Mouse (Mus musculus) ovary, postnatal 14 days (tissue): ENCODE data around the gene Klk1.
A peak's percentile ranks its signal among the peaks of the same experiment; 100 is the strongest.
"Not testable (repeated sequence)": the region's sequence is repeated elsewhere in the genome, so short reads cannot be mapped to it uniquely, and the experiment has no call there.

Experiments used
- DNase-seq: peaks from one replicate; pipeline ENCODE4 v3.0.0; 2022; ENCODE audit warnings: low spot score

Gene Klk1

DNA sequence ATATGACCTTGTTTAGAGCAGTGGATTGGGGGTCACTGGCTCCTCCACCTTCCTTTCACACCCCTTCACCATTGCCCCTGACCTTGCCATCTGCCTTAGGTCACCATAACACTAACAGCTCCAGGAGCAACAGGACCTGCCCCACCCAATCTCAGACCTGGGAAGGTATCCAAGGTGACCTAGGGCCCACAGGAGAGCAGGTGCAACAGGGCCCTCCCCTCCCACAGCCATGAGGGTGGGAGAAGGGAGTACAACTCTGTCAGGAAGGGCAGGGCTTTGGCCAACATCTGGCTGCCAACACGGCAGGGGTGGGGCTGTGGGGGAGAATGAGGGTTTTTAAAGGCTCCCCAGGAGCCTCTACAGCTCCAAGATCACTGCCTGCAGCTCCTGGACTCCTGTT is at the start of gene Klk1:
Gene Klk1, plus strand, starts transcription at position 285 of the 400 bp plus-strand sequence.
- no peak for DNase-seq

DNA sequence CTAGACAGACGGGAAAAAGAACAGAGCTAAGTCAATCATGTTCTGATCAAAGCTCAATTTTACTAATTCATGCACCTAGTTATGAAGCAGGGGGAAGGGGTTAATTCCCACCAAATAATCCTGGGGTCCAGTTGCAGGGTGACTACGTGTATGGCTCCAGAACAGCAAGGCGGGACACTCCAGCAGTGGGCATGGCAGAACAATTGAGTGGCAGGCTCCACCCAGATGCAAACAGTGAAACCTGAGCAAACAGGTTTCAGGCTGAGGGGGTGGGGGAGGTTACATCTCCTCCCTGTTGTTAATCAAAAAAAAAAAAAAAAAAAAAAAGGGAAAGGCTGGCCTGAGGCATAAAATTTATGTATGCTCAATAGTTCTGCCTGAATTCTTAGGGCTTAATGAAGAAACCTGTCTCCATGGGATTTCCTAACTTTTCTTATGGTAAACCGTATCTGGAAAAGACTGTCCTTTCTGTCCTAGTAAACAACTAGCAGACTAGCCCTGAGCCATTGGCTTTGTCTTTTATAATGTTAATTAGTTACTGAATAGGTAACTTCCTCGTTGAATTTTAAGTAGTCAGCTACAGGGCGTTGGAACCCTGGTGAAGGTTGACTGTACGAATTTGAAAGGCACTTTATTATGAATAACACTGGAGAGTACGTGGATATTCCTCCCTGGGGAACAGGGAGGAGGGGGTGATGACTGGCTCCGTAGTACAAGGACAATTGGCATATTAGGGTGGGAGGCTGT is 45.7 kb upstream of the Klk1 start:
- no peak for DNase-seq

DNA sequence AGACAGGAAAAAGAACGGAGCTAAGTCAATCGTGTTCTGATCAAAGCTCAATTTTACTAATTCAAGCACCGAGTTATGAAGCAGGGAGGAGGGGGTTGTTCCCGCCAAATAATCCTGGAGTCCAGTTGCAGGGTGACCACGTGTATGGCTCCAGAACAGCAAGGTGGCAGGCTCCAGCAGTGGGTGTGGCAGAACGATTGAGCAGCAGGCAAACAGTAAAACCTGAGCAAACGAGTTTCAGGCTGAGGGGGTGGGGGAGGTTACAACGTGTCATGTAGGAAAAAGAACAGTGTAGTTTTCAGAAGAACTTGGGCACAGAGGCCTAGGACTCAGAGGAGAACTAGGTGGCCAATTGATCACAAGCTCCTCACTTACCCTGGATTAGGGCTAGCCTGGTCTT is 38.6 kb upstream of the Klk1 start:
- DNase-seq: not testable (repeated sequence)

DNA sequence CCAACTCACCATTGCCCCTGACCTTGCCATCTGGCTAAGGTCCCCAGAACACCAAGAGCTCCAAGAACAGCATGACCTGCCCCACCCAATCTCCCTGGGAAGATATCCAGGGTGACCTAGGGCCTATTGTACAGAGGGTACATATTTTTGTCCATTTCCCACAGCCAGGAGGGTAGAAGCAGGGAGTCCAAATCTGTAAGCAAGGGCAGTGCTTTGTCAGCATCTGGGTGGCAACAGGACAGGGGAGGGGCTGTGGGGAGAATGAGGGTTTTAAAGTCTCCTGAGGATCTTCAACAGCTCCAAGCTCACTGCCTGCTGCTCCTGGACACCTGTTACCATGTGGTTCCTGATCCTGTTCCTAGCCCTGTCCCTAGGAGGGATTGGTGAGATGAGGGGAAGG is 37.2 kb upstream of the Klk1 start, which contains the start of gene Klk1b24:
Gene Klk1b24, plus strand, starts transcription at position 301 of the 400 bp plus-strand sequence.
- not testable (repeated sequence) for DNase-seq

DNA sequence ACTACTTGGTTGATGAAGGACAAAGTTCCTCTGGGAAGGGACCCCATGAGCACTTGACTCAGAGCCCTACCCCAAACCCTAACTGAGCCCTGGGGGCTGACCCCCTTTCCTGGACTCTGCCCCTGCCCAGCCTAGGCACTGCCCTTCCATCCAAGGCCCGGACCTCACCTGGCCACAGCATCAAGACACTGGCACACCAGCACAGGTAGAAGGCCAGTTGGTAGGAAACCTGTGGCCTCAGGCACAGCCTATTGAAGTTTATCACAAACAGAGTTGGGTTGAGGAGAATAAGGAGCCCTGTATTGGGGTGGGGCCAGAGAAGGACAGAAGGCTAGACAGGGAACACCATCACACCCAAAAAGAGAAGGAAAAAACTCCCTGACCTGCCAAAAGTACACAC is 31.7 kb upstream of the Klk1 start:
- not testable (repeated sequence) for DNase-seq

DNA sequence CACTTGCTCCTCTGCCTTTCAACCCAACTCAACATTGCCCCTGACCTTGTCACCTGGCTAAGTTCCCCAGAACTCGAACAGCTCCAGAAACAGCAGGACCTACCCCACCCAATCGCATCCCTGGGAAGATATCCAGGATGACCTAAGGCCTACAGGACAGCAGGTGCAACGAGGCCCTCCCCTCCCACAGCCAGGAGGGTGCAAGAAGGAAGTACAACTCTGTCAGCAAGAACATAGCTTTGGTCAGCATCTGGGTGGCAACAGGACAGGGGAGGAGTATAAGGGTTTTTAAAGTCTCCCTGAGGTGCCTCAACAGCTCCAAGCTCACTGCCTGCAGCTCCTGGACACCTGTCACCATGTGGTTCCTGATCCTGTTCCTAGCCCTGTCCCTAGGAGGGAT is 27.3 kb upstream of the Klk1 start, which contains the start of gene Klk1b3:
Gene Klk1b3, plus strand, starts transcription at position 301 of the 400 bp plus-strand sequence.
- DNase-seq: no peak

DNA sequence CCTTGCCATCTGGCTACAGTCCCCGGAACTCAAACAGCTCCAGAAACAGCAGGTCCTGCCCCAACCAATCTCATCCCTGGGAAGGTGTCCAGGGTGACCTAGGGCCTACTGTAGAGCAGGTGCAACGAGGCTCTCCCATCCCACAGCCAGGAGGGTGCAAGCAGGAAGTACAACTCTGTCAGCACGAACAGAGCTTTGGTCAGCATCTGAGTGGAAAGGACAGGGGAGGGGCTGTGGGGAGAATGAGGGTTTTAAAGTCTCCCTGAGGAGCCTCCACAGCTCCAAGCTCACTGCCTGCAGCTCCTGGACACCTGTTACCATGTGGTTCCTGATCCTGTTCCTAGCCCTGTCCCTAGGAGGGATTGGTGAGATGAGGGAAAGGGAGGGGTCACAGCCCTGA is 18.0 kb upstream of the Klk1 start, which contains the start of gene Klk1b4:
Gene Klk1b4, plus strand, starts transcription at position 301 of the 400 bp plus-strand sequence.
- not testable (repeated sequence) for DNase-seq

DNA sequence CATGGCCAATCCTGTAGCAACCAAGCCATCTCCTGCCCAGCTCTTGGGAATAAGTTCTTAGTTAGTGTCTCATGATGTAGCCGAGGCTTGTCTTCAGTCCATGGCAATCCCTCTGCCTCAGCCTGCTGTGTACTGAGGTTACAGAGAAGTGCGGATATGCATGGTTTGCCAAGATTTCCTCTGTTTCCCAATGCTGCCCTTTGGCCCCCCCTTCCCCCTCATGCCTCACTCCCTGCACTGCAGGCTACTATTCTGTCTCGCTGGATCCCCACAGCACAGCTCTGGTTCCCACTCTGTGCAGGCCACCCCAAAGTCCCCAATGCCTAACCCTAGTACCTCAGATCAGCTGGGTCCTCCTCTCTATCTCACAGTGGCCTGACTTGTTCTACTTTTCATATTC is 16.9 kb upstream of the Klk1 start:
- no peak for DNase-seq

DNA sequence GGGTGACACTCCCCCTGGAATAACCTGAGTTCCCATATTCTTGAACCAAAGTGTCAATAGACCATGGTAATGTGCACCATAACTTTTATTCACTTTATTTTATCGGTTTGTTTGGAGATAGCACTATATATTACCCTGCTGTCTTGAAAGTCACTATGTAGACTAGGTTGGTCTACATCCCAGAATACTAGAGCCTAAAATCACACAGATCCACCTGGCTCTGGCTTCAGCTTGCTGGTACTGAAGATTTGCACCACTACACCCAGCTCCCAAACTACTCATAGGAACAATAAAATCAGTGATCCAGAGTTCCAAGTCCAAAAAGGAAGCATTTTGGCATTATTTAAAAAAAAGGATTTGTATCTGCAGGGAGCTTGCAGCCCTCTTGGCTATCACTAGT is 9.5 kb upstream of the Klk1 start, which contains the start of gene Klk1b5:
Gene Klk1b5, plus strand, starts transcription at position 301 of the 400 bp plus-strand sequence.
- no peak for DNase-seq

DNA sequence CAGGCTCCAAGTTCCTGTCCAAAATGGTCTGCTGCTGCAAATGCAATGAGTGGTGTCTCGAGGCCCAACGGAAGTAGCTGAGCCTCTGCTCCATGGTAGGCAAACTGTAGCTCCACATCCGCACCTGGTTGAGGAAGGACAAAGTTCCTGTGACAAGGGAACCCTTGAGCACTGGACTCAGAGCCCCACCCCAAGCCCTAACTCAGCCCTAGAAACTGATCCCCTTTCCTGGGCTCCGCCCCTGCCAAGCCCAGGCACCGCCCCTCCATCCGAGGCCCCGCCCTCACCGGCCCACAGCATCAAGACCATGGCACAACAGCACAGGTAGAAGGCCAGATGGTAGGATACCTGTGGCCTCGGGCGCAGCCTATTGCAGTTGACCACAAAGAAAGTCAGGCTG is 3.6 kb upstream of the Klk1 start:
- DNase-seq: not testable (repeated sequence)

DNA sequence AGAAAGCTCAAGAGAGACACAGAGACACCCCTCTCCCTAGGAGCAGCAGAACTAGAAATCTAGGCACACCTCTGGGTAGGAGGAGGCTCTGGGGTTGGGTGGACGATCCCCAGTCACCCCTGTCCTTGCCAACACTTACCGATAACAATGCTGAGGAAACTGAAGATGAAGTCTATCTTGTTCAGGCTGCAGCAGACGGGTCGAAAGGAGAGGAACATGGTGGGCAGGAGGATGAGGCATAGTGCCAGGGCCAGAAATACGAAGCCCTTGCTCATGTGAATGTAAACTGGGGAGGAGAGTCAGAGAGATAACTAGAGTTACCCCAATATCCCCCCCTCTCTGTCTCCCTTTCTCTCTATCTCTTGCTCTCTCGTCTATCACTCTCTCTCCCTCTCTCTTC is 2.8 kb upstream of the Klk1 start:
- DNase-seq: not testable (repeated sequence)

DNA sequence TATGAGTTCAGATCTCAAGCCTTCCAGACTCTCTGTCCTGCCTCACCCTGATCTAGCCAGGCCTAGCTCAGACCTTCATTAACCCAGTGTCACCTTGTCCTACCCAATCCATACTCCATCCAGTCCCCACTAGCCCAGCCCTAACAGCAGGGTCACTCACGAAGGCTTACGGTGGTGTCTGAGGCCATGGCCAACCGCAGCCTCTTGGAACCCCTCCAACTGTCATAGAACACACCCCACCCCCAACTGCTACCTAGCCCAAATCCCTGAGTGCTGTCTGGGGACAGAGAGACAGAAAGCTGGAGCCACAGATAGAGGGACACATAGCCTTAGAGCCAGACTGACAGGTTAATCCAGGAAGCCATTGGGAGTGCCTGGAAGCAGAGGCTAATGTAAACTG is 10.7 kb downstream of the Klk1 start, which contains the start of gene Gm36864:
Gene Gm36864, plus strand, starts transcription at position 269 of the 400 bp plus-strand sequence.
- no peak for DNase-seq

DNA sequence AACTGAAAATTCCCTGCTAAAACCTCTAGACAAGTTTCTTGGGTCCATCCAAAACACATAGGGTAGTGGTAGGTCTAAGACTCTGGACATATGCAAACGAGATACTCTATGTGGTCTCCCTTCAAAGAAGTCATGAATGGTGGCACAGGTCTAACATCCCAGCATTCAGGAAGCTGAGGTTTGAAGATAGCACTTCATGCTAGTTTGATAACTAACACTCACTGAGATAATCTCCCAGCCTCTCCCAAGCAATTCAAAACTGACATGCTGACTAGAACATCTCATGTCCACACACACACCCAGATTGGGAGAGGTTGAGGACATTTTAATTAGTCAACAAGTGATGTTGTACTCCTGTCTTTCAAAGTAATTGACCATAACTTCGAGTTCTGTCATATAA is 14.8 kb downstream of the Klk1 start:
- DNase-seq: no peak

DNA sequence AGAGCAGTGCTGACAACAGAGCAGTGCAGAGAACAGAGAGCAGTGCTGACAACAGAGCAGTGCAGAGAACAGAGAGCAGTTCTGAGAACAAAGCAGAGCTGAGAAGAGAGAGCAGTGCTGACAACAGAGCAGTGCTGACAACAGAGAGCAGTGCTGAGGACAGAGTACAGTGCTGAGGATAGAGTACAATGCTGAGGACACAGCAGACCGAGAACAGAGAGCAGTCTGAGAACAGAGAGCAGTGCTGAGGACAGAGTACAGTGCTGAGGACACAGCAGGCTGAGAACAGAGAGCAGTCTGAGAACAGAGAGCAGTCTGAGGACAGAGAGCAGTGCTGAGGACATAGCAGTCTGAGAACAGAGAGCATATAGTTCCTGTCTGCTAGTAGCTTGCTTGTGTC is 15.6 kb downstream of the Klk1 start:
- no peak for DNase-seq

DNA sequence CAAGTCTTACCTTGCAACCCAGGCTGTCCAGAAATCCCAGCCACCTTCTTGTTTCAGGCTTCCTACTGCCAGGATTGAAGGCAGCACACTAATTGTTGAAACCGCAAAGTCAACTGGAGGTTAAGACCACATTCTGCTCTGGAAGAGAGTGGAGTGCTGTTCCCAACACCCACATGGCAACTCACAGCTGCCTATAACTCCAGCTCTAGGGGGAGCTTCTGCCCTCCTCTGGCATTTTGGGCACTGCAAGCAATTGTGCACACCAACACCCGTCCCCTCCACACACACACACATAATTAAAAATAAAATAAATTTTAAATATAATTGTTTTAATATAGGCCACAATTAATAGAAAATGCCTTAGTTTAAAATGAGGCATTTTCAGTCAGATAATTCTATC is 16.0 kb downstream of the Klk1 start:
- DNase-seq: no peak

DNA sequence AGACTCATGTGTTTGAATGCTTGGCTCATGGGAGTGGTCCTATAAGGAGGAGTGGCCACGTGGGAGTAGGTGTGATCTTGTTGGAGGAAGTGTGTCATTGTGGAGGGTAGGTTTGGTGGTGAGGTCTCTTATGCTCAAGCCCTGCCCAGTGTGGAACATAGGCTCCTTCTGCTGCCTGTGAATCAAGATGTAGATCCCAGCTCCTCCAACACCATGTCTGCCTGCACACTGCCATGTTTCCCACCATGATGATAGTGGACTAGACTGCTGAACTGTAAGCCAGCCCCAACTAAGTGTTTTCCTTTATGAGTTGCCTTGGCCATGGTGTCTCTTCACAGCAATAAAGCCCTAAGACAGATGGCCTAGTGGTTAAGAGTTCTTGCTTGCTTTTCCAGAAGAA is 18.9 kb downstream of the Klk1 start:
- no peak for DNase-seq

DNA sequence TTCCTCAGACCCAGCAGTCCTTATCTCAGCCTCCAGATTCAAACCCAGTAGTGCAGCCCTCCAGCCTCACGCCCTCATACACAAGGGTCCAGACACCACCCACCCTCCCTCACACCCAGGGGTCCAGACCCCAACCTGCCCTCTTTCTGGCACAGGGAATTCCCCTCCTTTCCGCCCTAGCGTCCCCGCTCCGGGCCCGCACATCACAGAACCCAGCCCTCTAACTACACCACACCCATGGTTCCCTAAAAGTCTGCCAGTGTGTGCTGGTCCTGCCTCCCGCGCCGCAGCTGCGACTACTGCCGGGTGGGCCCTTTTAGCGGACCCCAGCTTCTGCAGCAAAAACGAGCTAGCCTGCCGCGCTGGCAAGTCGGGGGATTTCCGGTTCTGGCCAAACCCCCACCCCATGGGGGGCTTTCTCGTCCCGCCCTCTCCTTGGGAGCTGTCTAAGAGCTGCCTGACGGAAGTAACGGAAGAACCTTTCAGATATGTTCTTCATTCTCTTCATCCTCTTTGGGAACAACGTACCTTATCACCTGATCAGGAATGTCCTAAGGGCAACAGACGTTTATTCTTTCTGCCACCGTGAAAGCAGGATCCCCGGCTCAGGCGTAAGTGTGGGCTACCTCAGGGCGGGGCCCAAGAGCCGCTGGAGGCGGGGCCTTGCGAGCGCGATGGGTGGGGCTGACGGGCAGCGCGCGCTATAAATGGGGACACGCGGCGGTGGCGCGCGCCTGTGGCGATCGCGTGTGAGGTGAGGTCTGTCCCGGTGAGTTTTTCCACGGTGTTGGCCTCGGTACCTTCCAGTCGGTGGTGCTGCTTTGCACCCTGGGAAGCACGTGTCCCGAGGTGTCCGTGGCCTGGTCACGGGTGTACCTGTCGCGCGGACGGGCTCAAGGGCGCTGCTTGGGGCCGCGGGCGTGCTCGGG is 21.2 kb downstream of the Klk1 start, which contains the start of the genes 1700028J19Rik and 2410002F23Rik:
Gene 1700028J19Rik, minus strand, starts transcription at position 641 of the 929 bp plus-strand sequence.
Gene 2410002F23Rik, plus strand, starts transcription at position 668 of the 929 bp plus-strand sequence.
- DNase-seq: peak; percentile 91

DNA sequence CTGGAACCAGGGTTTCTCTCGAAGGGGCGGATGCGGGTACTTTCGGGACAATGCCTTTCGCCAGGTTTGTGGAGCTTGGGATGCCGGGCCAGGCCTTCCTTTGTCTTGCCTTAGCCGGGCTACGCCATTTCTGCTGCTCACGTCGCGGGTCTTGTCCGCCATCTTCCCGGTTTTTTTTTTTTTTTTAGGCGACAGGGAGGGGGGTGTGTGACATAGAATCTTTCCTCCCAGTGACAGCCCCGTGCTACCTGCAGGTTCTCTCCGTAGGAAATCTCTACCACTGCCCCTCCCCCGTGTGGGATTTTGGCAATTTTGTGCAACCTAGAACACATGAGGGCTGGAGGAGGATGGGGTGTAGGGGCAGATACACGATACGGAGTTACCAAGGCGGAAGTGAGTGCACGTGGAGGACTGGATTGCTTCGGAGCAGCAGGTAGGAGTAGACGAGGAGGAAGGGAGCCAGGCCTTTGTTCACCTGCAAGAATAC is 21.9 kb downstream of the Klk1 start:
- no peak for DNase-seq

DNA sequence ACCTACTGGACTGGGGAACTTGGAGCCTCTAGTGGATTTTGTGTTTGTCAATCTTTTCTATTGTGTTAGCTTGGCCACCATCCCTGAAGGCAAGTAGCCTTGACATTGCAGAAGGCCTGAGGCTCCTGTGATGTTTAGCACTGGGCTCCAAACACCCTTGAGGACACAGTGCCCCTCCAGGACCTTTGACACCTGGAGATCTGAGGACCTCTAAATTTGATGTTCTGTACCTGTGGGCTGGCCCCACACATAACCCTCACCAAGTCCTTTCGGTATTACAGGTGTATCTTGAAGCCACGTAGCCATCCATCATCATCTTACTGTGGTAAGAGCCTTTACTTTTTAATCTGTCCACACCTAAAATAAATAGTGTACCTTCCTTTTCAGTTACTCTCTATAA is 22.8 kb downstream of the Klk1 start:
- DNase-seq: no peak

DNA sequence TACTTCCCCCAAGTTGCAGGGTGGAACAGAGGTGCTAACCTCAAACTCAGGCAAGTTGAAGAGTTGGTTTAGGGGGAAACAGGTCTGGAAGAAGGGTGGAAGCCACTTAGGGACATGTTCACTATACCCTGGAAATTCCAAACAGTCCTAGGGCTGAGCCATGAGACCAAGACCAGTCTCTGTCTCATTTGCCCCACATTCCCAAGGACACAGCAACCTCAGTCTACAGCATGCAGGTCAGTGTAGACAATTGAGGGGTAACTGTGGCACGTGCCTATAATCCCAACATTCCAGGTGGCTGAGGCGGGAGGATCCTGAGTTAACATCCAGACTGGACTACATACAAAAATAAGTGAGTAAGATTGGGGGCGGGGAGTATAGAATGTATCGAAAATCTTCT is 24.1 kb downstream of the Klk1 start:
- no peak for DNase-seq

DNA sequence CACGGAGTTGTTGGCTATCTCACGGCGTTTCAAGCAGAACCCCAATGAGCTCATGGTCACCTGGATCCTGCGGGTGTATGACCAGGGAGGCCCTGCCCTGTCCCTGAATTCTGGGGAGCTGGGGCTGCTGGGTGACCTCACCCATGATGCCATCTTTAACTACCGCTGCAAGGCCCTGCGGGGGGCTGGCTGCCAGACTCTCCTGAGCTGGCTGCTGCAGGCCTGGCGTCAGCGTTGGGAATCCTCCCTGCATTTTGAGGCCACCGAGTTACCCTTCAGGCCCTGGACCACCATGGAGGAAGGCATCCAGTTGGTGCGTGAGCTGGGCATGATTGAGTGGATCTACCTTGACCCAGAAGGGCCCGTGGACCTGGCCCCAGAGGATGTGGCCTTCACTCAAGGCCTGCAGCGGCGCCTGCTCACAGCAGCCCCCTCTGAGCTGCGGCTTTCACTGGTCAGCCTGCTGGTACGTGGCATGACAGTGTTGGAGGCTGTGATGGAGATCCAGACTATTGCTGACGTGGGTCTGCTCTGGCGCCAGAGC is 25.6 kb downstream of the Klk1 start:
- DNase-seq: not testable (repeated sequence)
